Mouse (Mus musculus): Measurements from ENCODE around the gene Hbb-bh2. TPM values are rescaled to one million over a fixed set of nuclear protein-coding genes. Genes with fewer than 3 reads are reported as not detected.
A peak's percentile ranks its signal among the peaks of the same experiment; 100 is the strongest.

Hbb-bh2 gene
- total and polyA plus RNA-seq, 3 experiments, result not detected

DNA sequence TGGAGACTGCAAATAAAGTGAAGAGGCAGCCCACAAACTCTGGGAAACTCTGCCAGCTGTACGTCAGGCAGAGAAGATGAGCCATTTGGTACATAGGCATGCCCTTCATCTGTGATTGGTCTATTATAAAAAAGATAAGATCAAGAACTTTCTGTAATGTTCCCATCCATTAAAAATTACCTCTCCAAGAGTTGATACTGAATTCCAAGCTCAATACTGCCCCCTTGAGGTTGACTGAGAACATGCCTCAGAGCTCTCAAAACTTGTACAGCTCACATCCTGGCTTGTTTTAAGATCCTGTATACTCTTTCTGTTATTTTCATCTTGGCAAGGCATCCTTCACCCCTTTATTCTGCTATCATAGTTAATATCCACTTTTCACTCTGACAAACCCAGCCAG lies 33.5 kb downstream of the Hbb-bh2 start:
- DNase-seq, result no peak
- intact Hi-C loops (cut with DNase I), result loop anchor here (10.0 kb wide), 1 partner anchor 1302 kb away; no protein-coding TSS in a partner anchor
- Histone ChIP-seq H3K27me3 (ENCODE audit: control insufficient read depth, insufficient read depth, low read length) (no peaks in the 10 kb centered on the region), H3K36me3 (ENCODE audit: control insufficient read depth, insufficient read depth, low read length) (no peaks in the 10 kb centered on the region), H3K4me1 (ENCODE audit: control insufficient read depth, insufficient read depth, low read length) (no peaks in the 10 kb centered on the region), H3K4me3 (no peak overlapping the region), H3K9ac (ENCODE audit: low read depth, low read length) (no peak overlapping the region), H3K79me2 (replicated peaks; ENCODE audit: control insufficient read depth, insufficient read depth, low read length) (no peaks in the 10 kb centered on the region), H3K27ac (no peak overlapping the region)
- TF ChIP-seq CTCF (IDR thresholded peaks at IDR 0.05) (peak; percentile 74), POLR2A (IDR thresholded peaks at IDR 0.05; ENCODE audit: insufficient read depth, low read depth, low read length) (no peak)
- 55% methylated on average over 1 of the region's 1 CpGs for WGBS

DNA sequence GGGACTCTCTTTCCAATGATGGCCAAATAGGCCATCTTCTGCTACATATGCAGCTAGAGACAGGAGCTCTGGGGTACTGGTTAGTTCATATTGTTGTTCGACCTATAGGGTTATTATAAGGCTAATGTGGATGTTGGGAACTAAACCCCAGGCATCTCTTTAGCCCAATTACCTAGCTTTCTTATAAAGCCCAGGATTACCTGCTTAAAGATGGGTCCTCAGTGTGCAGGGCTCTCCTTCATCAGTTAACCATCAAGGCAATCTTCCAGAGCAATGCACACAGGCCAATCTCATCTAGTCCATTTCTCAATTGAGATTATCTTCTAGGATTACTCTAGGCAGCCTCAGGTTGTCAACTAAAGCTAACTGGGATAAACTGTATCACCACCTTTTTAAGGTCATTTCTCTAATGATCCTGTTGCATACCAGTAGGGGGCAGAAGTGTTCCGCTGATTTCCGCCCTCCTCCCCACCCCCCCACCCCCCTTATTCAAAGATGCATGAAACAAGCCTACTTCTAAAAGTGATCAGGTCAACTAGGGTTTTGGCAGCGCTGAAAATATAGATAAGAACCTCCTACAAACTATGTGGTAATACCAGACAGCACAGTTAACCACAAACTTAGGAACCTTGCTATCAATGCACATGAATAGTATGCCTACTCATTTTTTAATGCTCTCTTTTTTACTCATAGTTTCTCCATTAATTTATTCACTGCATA lies 47.5 kb downstream of the Hbb-bh2 start:
- H3K79me2 ChIP-seq (replicated peaks; ENCODE audit: control insufficient read depth, insufficient read depth, low read length), result no peaks in the 10 kb centered on the region
- no peaks in the 10 kb centered on the region for H3K4me1 ChIP-seq (ENCODE audit: control insufficient read depth, insufficient read depth, low read length)
- no peak for DNase-seq
- no peak overlapping the region for H3K4me3 ChIP-seq
- H3K27ac ChIP-seq, result no peak overlapping the region
- no peaks in the 10 kb centered on the region for H3K27me3 ChIP-seq (ENCODE audit: control insufficient read depth, insufficient read depth, low read length)
- no peak overlapping the region for H3K9ac ChIP-seq (ENCODE audit: low read depth, low read length)
- peak; percentile 46 for TF ChIP-seq CTCF (IDR thresholded peaks at IDR 0.05)
- TF ChIP-seq EP300 (IDR thresholded peaks at IDR 0.05; ENCODE audit: insufficient read depth, low read depth, low read length), result no peak
- WGBS, result 24% methylated on average over 4 of the region's 4 CpGs
- intact Hi-C loops (cut with DNase I), result loop anchor here (5.0 kb wide), 1 partner anchor 79 kb away; no protein-coding TSS in a partner anchor
- no peaks in the 10 kb centered on the region for H3K36me3 ChIP-seq (ENCODE audit: control insufficient read depth, insufficient read depth, low read length)

DNA sequence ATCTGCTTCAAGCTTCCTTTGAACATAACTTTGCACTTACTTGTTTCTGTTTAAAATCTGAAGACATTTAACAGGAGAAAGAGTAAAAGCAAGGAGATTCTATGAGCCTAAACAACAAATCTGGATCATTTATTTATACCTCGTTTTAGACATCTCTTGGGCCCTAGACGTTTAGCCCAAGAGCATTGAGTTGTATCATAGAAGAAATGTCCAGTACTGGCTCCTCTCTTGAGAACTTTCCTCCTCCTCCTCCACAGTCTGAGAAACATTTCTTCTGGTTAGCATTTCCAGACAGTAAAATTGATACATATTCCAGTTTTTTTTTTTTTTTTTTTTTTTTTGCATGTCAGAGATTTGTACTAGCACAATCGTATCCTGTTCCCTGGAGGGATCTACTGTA lies 48.6 kb downstream of the Hbb-bh2 start, which contains the start of gene Olfr67:
Gene Olfr67, minus strand, starts transcription at position 101 of the 400 bp plus-strand sequence.
- no peak within 1 kb of the TSS for H3K4me3 ChIP-seq
- H3K79me2 ChIP-seq (replicated peaks; ENCODE audit: control insufficient read depth, insufficient read depth, low read length), result no peaks in the 10 kb centered on the region
- TF ChIP-seq CTCF (IDR thresholded peaks at IDR 0.05), result no peak
- no peak for TF ChIP-seq EP300 (IDR thresholded peaks at IDR 0.05; ENCODE audit: insufficient read depth, low read depth, low read length)
- no peak for TF ChIP-seq POLR2A (IDR thresholded peaks at IDR 0.05; ENCODE audit: insufficient read depth, low read depth, low read length)
- intact Hi-C loops (cut with DNase I), result loop anchor here (5.0 kb wide), 1 partner anchor 81 kb away; no protein-coding TSS in a partner anchor
- H3K36me3 ChIP-seq (ENCODE audit: control insufficient read depth, insufficient read depth, low read length), result no peaks in the 10 kb centered on the region
- WGBS, result 51% methylated on average over 3 of the region's 3 CpGs
- H3K27me3 ChIP-seq (ENCODE audit: control insufficient read depth, insufficient read depth, low read length), result no peaks in the 10 kb centered on the region
- no peaks in the 10 kb centered on the region for H3K4me1 ChIP-seq (ENCODE audit: control insufficient read depth, insufficient read depth, low read length)
- DNase-seq, result no peak
- no peak within 1 kb of the TSS for H3K27ac ChIP-seq
- H3K9ac ChIP-seq (ENCODE audit: low read depth, low read length), result no peak within 1 kb of the TSS

Other genes with a start within 250 kb of the Hbb-bh2 start
Only the 30 nearest of the 32 such genes appear.
- gene Olfr620, start 228.0 kb downstream of the Hbb-bh2 start, total RNA-seq (2021), result not detected
- gene Olfr620, start 228.0 kb downstream of the Hbb-bh2 start, polyA plus RNA-seq (2012; rRNA removed), result not detected in 2 replicates
- gene Olfr622, start 197.8 kb downstream of the Hbb-bh2 start, total RNA-seq (2021), result not detected
- gene Olfr622, start 197.8 kb downstream of the Hbb-bh2 start, polyA plus RNA-seq (2012; rRNA removed), result not detected in 2 replicates
- not detected for gene Olfr623, start 176.8 kb downstream of the Hbb-bh2 start, total RNA-seq (2021)
- gene Olfr623, start 176.8 kb downstream of the Hbb-bh2 start, polyA plus RNA-seq (2012; rRNA removed), result not detected in 2 replicates
- gene Olfr624, start 169.3 kb downstream of the Hbb-bh2 start, total RNA-seq (2021), result not detected
- 0.03 TPM in 1 of 2 replicates, not detected in the other for gene Olfr624, start 169.3 kb downstream of the Hbb-bh2 start, polyA plus RNA-seq (2012; rRNA removed)
- gene Olfr625-ps1, start 157.8 kb downstream of the Hbb-bh2 start, total RNA-seq (2021), result not detected
- gene Olfr625-ps1, start 157.8 kb downstream of the Hbb-bh2 start, polyA plus RNA-seq (2012; rRNA removed), result not detected in 2 replicates
- not detected for gene Olfr243, start 125.8 kb downstream of the Hbb-bh2 start, total RNA-seq (2021)
- not detected in 2 replicates for gene Olfr243, start 125.8 kb downstream of the Hbb-bh2 start, polyA plus RNA-seq (2012; rRNA removed)
- gene Olfr628, start 110.1 kb downstream of the Hbb-bh2 start, total RNA-seq (2021), result not detected
- not detected in 2 replicates for gene Olfr628, start 110.1 kb downstream of the Hbb-bh2 start, polyA plus RNA-seq (2012; rRNA removed)
- gene Olfr629, start 95.6 kb downstream of the Hbb-bh2 start, total RNA-seq (2021), result not detected
- not detected in 2 replicates for gene Olfr629, start 95.6 kb downstream of the Hbb-bh2 start, polyA plus RNA-seq (2012; rRNA removed)
- gene Olfr630, start 83.2 kb downstream of the Hbb-bh2 start, total RNA-seq (2021), result not detected
- gene Olfr630, start 83.2 kb downstream of the Hbb-bh2 start, polyA plus RNA-seq (2012; rRNA removed), result not detected in 2 replicates
- not detected for gene Olfr69, start 68.9 kb downstream of the Hbb-bh2 start, total RNA-seq (2021)
- gene Olfr69, start 68.9 kb downstream of the Hbb-bh2 start, polyA plus RNA-seq (2012; rRNA removed), result not detected in 2 replicates
- gene Olfr68, start 60.8 kb downstream of the Hbb-bh2 start, total RNA-seq (2021), result not detected
- not detected in 2 replicates for gene Olfr68, start 60.8 kb downstream of the Hbb-bh2 start, polyA plus RNA-seq (2012; rRNA removed)
- not detected for gene Olfr67, start 48.7 kb downstream of the Hbb-bh2 start, total RNA-seq (2021)
- gene Olfr67, start 48.7 kb downstream of the Hbb-bh2 start, polyA plus RNA-seq (2012; rRNA removed), result not detected in 2 replicates
- 1,000 to 10,000 TPM in 1 of 2 experiments, 100 to 1,000 TPM in 1; 558 to 4,688 TPM for gene Hbb-bt, start 26.5 kb downstream of the Hbb-bh2 start, total RNA-seq (2021)
- 954 and 7,998 TPM in 2 replicates for gene Hbb-bt, start 26.5 kb downstream of the Hbb-bh2 start, polyA plus RNA-seq (2012; rRNA removed)
- gene Hbb-bs, start 12.4 kb downstream of the Hbb-bh2 start, total RNA-seq (2021), result over 10,000 TPM in 1 of 2 experiments, 1,000 to 10,000 TPM in 1; 5,780 to 41,164 TPM
- gene Hbb-bs, start 12.4 kb downstream of the Hbb-bh2 start, polyA plus RNA-seq (2012; rRNA removed), result 10,215 and 68,774 TPM in 2 replicates
- gene Hbb-bh1, start 2.6 kb upstream of the Hbb-bh2 start, total RNA-seq (2021), result not detected
- gene Hbb-bh1, start 2.6 kb upstream of the Hbb-bh2 start, polyA plus RNA-seq (2012; rRNA removed), result not detected in 2 replicates
- not detected for gene Hbb-y, start 12.7 kb upstream of the Hbb-bh2 start, total RNA-seq (2021)
- not detected in 2 replicates for gene Hbb-y, start 12.7 kb upstream of the Hbb-bh2 start, polyA plus RNA-seq (2012; rRNA removed)
- gene Olfr66, start 45.7 kb upstream of the Hbb-bh2 start, total RNA-seq (2021), result not detected
- not detected in 2 replicates for gene Olfr66, start 45.7 kb upstream of the Hbb-bh2 start, polyA plus RNA-seq (2012; rRNA removed)
- gene Olfr64, start 54.0 kb upstream of the Hbb-bh2 start, total RNA-seq (2021), result not detected
- not detected in 2 replicates for gene Olfr64, start 54.0 kb upstream of the Hbb-bh2 start, polyA plus RNA-seq (2012; rRNA removed)
- gene Olfr65, start 63.0 kb upstream of the Hbb-bh2 start, total RNA-seq (2021), result not detected
- gene Olfr65, start 63.0 kb upstream of the Hbb-bh2 start, polyA plus RNA-seq (2012; rRNA removed), result not detected in 2 replicates
- gene Olfr631, start 88.3 kb upstream of the Hbb-bh2 start, total RNA-seq (2021), result not detected
- not detected in 2 replicates for gene Olfr631, start 88.3 kb upstream of the Hbb-bh2 start, polyA plus RNA-seq (2012; rRNA removed)
- not detected for gene Olfr632, start 93.8 kb upstream of the Hbb-bh2 start, total RNA-seq (2021)
- not detected in 2 replicates for gene Olfr632, start 93.8 kb upstream of the Hbb-bh2 start, polyA plus RNA-seq (2012; rRNA removed)
- not detected for gene Olfr633, start 103.9 kb upstream of the Hbb-bh2 start, total RNA-seq (2021)
- gene Olfr633, start 103.9 kb upstream of the Hbb-bh2 start, polyA plus RNA-seq (2012; rRNA removed), result not detected in 2 replicates
- not detected for gene Olfr635, start 130.6 kb upstream of the Hbb-bh2 start, total RNA-seq (2021)
- gene Olfr635, start 130.6 kb upstream of the Hbb-bh2 start, polyA plus RNA-seq (2012; rRNA removed), result not detected in 2 replicates
- not detected for gene Olfr638, start 158.2 kb upstream of the Hbb-bh2 start, total RNA-seq (2021)
- not detected in 2 replicates for gene Olfr638, start 158.2 kb upstream of the Hbb-bh2 start, polyA plus RNA-seq (2012; rRNA removed)
- under 1 TPM in 1 of 2 experiments, not detected in 1; 0.02 TPM for gene Olfr639, start 176.8 kb upstream of the Hbb-bh2 start, total RNA-seq (2021)
- gene Olfr639, start 176.8 kb upstream of the Hbb-bh2 start, polyA plus RNA-seq (2012; rRNA removed), result not detected in 2 replicates
- not detected for gene Olfr640, start 185.1 kb upstream of the Hbb-bh2 start, total RNA-seq (2021)
- not detected in 2 replicates for gene Olfr640, start 185.1 kb upstream of the Hbb-bh2 start, polyA plus RNA-seq (2012; rRNA removed)
- not detected for gene Olfr641, start 194.9 kb upstream of the Hbb-bh2 start, total RNA-seq (2021)
- gene Olfr641, start 194.9 kb upstream of the Hbb-bh2 start, polyA plus RNA-seq (2012; rRNA removed), result not detected in 2 replicates
- not detected for gene Olfr642, start 212.1 kb upstream of the Hbb-bh2 start, total RNA-seq (2021)
- gene Olfr642, start 212.1 kb upstream of the Hbb-bh2 start, polyA plus RNA-seq (2012; rRNA removed), result not detected in 2 replicates
- not detected for gene 4930516K23Rik, start 220.9 kb upstream of the Hbb-bh2 start, total RNA-seq (2021)
- not detected in 2 replicates for gene 4930516K23Rik, start 220.9 kb upstream of the Hbb-bh2 start, polyA plus RNA-seq (2012; rRNA removed)
- gene Olfr644, start 231.3 kb upstream of the Hbb-bh2 start, total RNA-seq (2021), result not detected
- gene Olfr644, start 231.3 kb upstream of the Hbb-bh2 start, polyA plus RNA-seq (2012; rRNA removed), result not detected in 2 replicates